Mouse (Mus musculus): ENCODE data around the gene Olfr427. TPM values are rescaled to one million over a fixed set of nuclear protein-coding genes. Genes with fewer than 3 reads are reported as not detected.

Olfr427 gene
- polyA plus RNA-seq, 1 experiment from 2014 or later = not detected

DNA sequence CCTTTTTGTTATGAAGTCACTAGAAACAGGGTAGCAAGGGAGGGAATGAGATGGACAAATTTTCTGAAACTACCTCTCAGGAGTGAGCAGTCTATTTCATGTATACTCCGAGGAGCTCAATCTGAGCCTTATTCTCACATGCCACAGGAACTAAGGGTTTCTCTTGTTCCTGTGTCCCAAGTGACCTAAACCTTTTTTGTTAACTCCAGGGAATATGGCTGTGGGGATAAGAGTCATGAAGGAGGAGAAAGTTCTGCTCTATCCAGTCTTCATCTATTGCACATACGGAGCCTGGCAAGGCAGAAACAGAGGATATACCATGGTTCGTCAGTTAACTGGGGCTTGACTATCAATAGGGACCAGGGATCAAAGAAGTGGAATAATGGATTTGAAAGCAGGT, 30.4 kb upstream of the Olfr427 start, which contains the start of gene Olfr430:
TSS of gene Olfr430 (plus strand) at position 301 of the 400 bp plus-strand sequence.
- Histone ChIP-seq H3K4me2 (ENCODE audit: low read depth, low read length) (no peak within 1 kb of the TSS), H3K27ac (ENCODE audit: low read length) (no peak within 1 kb of the TSS), H3K9ac (ENCODE audit: low read length) (no peak within 1 kb of the TSS), H3K9me3 (replicated peaks; ENCODE audit: control insufficient read depth, low read length) (no peaks in the 10 kb centered on the region), H3K36me3 (ENCODE audit: control insufficient read depth, insufficient read depth, low read length) (no peaks in the 10 kb centered on the region), H3K4me1 (ENCODE audit: control insufficient read depth, insufficient read depth, low read length) (no peaks in the 10 kb centered on the region), H3K27me3 (ENCODE audit: control insufficient read depth, insufficient read depth, low read length) (no peaks in the 10 kb centered on the region), H3K4me3 (replicated peaks; ENCODE audit: low read length) (no peak within 1 kb of the TSS)
- no peak for ATAC-seq (ENCODE audit: insufficient read depth, low FRiP score)
- WGBS = 84% methylated on average over 3 of the region's 3 CpGs

DNA sequence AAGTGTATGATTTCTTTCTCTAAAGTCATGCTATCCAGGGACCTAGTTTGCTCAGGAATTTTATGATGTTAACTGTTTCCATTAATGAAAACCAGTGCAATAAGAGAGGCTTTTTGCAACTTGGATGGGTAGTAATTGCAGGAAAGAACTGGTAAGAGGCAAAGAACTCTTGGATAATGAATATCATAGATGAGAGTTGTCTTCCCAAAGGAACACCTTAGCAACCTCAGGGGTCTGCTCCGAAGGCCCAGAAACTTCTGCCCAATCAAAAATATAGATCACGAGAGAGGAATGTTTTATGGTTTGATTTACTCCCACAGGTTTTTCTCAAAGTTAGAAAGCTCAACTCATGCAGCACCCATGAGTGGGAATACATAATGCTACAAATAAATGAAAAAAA, 12.7 kb upstream of the Olfr427 start, which contains the start of gene Olfr429:
TSS of gene Olfr429 (plus strand) at position 301 of the 400 bp plus-strand sequence.
- H3K9me3 ChIP-seq (replicated peaks; ENCODE audit: control insufficient read depth, low read length) = no peaks in the 10 kb centered on the region
- no peak for ATAC-seq (ENCODE audit: insufficient read depth, low FRiP score)
- WGBS = 89% methylated on average over 2 of the region's 2 CpGs
- H3K4me3 ChIP-seq (replicated peaks; ENCODE audit: low read length) = no peak within 1 kb of the TSS
- no peak within 1 kb of the TSS for H3K4me2 ChIP-seq (ENCODE audit: low read depth, low read length)
- H3K9ac ChIP-seq (ENCODE audit: low read length) = no peak within 1 kb of the TSS
- H3K27me3 ChIP-seq (ENCODE audit: control insufficient read depth, insufficient read depth, low read length) = no peaks in the 10 kb centered on the region
- H3K4me1 ChIP-seq (ENCODE audit: control insufficient read depth, insufficient read depth, low read length) = no peaks in the 10 kb centered on the region
- H3K36me3 ChIP-seq (ENCODE audit: control insufficient read depth, insufficient read depth, low read length) = no peaks in the 10 kb centered on the region
- H3K27ac ChIP-seq (ENCODE audit: low read length) = no peak within 1 kb of the TSS

DNA sequence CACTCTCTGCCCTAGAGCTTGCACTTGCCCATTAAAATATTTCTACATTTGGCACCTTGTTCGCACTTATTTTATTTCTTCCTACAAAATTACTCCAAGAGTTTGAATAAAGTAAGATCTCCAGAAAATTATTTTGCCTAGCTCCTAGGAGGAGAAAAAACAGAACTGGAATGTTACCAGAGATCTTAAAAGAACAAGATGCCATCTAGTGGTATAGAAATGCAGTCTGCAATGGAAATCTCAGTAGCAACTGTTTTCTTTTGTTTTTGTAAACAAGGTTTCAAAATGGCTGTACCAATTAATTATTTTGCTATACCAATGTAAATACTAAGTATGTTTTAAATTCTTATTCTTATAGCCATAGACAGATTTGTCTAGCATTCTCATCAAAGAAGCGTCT, 7.0 kb downstream of the Olfr427 start:
- WGBS = 51% methylated on average over 2 of the region's 2 CpGs
- no peaks in the 10 kb centered on the region for H3K4me1 ChIP-seq (ENCODE audit: control insufficient read depth, insufficient read depth, low read length)
- no peak for ATAC-seq (ENCODE audit: insufficient read depth, low FRiP score)
- H3K36me3 ChIP-seq (ENCODE audit: control insufficient read depth, insufficient read depth, low read length) = no peaks in the 10 kb centered on the region
- H3K9ac ChIP-seq (ENCODE audit: low read length) = no peak overlapping the region
- no peak overlapping the region for H3K4me3 ChIP-seq (replicated peaks; ENCODE audit: low read length)
- no peak overlapping the region for H3K4me2 ChIP-seq (ENCODE audit: low read depth, low read length)
- no peaks in the 10 kb centered on the region for H3K27me3 ChIP-seq (ENCODE audit: control insufficient read depth, insufficient read depth, low read length)
- H3K27ac ChIP-seq (ENCODE audit: low read length) = no peak overlapping the region
- no peaks in the 10 kb centered on the region for H3K9me3 ChIP-seq (replicated peaks; ENCODE audit: control insufficient read depth, low read length)

DNA sequence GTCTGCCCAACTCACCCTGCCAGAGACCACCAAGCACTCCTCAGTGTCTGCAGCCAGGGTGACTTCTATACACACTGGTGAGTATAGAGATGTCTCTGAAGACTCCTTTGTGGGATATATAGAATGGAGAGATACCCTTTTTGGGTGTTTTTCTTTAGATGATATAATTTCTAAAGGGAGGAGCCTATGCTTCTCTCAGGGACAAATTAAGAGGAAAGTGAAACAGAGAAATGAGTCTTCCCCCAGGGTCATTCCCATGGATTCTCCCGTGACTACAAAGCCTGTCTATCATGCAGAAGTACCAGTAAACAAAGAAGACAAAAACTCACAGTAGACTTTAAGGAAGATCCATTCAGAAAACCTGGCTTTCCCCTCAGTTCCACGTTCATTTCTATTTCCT, 24.4 kb downstream of the Olfr427 start, which contains the start of gene Olfr231:
TSS of gene Olfr231 (minus strand) at position 101 of the 400 bp plus-strand sequence.
- no peak within 1 kb of the TSS for H3K4me3 ChIP-seq (replicated peaks; ENCODE audit: low read length)
- no peaks in the 10 kb centered on the region for H3K4me1 ChIP-seq (ENCODE audit: control insufficient read depth, insufficient read depth, low read length)
- H3K27me3 ChIP-seq (ENCODE audit: control insufficient read depth, insufficient read depth, low read length) = no peaks in the 10 kb centered on the region
- no peak for ATAC-seq (ENCODE audit: insufficient read depth, low FRiP score)
- 52% methylated on average over 2 of the region's 2 CpGs for WGBS
- no peak within 1 kb of the TSS for H3K27ac ChIP-seq (ENCODE audit: low read length)
- no peaks in the 10 kb centered on the region for H3K36me3 ChIP-seq (ENCODE audit: control insufficient read depth, insufficient read depth, low read length)
- H3K9ac ChIP-seq (ENCODE audit: low read length) = no peak within 1 kb of the TSS
- no peaks in the 10 kb centered on the region for H3K9me3 ChIP-seq (replicated peaks; ENCODE audit: control insufficient read depth, low read length)
- no peak within 1 kb of the TSS for H3K4me2 ChIP-seq (ENCODE audit: low read depth, low read length)

DNA sequence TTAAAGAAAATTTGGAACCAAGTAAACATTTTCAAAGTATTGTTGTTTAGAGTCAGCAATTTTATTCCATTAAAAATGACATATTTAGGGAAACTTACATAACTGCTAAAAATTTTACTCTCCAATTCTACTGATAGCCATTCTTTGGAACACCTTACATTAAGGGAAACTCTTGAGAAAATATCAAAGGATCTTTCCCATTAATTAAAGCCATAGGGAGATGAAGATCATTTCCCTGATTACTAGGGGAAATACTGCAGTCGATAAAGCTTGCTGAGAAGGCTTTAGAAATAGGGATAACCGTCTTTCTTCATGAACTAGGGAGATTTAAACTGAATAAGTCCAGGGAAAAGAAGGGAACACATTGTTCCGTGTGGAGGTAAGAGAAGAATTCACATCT, 34.5 kb downstream of the Olfr427 start, which contains the start of gene Olfr424:
TSS of gene Olfr424 (plus strand) at position 301 of the 400 bp plus-strand sequence.
- H3K4me2 ChIP-seq (ENCODE audit: low read depth, low read length) = no peak within 1 kb of the TSS
- no peak within 1 kb of the TSS for H3K27ac ChIP-seq (ENCODE audit: low read length)
- H3K27me3 ChIP-seq (ENCODE audit: control insufficient read depth, insufficient read depth, low read length) = no peaks in the 10 kb centered on the region
- H3K4me3 ChIP-seq (replicated peaks; ENCODE audit: low read length) = no peak within 1 kb of the TSS
- no peaks in the 10 kb centered on the region for H3K36me3 ChIP-seq (ENCODE audit: control insufficient read depth, insufficient read depth, low read length)
- 81% methylated on average over 3 of the region's 3 CpGs for WGBS
- H3K9ac ChIP-seq (ENCODE audit: low read length) = no peak within 1 kb of the TSS
- H3K9me3 ChIP-seq (replicated peaks; ENCODE audit: control insufficient read depth, low read length) = no peaks in the 10 kb centered on the region
- no peaks in the 10 kb centered on the region for H3K4me1 ChIP-seq (ENCODE audit: control insufficient read depth, insufficient read depth, low read length)
- no peak for ATAC-seq (ENCODE audit: insufficient read depth, low FRiP score)

DNA sequence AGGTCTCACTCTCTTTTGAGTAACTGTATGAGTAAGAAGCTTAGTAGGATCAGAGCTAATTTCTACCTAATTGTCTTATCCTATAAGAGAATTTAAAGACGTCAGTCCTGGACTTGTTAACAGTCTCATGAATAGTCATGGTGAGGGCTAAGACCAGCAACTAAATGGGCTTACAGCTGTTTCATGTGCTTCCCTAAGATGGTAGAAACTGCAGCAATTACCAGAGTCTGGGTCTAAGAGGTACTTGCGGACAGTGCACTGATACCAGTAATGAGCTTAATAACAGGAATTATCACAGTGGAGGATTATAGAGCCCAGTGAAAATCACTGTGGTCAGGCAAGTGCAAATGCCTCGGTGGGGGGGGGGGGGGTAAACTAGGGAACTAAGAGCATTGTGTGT, 35.3 kb downstream of the Olfr427 start:
- Histone ChIP-seq H3K9ac (ENCODE audit: low read length) (no peak overlapping the region), H3K4me3 (replicated peaks; ENCODE audit: low read length) (no peak overlapping the region), H3K4me1 (ENCODE audit: control insufficient read depth, insufficient read depth, low read length) (no peaks in the 10 kb centered on the region), H3K27me3 (ENCODE audit: control insufficient read depth, insufficient read depth, low read length) (no peaks in the 10 kb centered on the region), H3K27ac (ENCODE audit: low read length) (no peak overlapping the region), H3K36me3 (ENCODE audit: control insufficient read depth, insufficient read depth, low read length) (no peaks in the 10 kb centered on the region), H3K4me2 (ENCODE audit: low read depth, low read length) (no peak overlapping the region), H3K9me3 (replicated peaks; ENCODE audit: control insufficient read depth, low read length) (no peaks in the 10 kb centered on the region)
- 78% methylated on average over 3 of the region's 3 CpGs for WGBS
- ATAC-seq (ENCODE audit: insufficient read depth, low FRiP score) = no peak

DNA sequence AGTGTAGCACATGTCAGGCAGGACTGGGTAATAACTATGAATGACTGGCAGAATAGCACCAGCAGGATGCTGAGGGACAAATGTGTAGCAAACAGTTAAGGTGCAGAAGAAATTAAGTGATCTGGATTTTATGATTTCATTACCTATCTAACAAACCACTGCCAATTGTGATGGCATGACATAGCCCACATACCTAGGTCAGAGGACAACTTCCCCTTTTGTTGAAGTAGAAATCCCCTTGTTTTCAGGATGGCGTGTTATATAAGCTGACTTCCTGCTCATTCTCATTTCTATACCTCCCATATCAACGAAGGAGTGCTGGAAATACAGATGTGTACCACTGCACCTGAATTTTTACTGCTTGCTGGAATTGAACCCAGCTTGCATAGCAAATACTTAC, 44.7 kb downstream of the Olfr427 start:
- Histone ChIP-seq H3K36me3 (ENCODE audit: control insufficient read depth, insufficient read depth, low read length) (no peaks in the 10 kb centered on the region), H3K4me1 (ENCODE audit: control insufficient read depth, insufficient read depth, low read length) (no peaks in the 10 kb centered on the region)
- 58% methylated on average over 2 of the region's 2 CpGs for WGBS

DNA sequence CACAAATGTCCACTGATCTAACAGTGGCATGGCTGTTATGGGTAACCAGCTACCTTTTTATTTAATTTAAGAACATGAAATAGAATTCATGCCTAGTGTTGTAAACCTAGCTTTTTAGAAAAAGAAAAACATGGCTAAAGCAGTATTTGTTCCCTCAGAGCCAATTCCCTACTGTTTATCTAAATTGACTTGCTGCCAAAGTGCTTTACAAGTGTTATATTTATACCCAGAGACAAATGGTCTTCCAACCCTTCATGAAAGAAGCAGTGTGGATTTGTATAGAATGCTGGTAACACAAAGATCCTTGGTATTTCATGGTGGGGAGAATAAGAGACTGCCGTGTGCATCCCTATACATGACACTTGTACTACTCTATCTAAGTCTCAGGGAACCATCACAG, 50.0 kb downstream of the Olfr427 start:
- Histone ChIP-seq H3K9me3 (replicated peaks; ENCODE audit: control insufficient read depth, low read length) (no peaks in the 10 kb centered on the region), H3K9ac (ENCODE audit: low read length) (no peak overlapping the region), H3K4me1 (ENCODE audit: control insufficient read depth, insufficient read depth, low read length) (no peaks in the 10 kb centered on the region), H3K27ac (ENCODE audit: low read length) (no peak overlapping the region), H3K36me3 (ENCODE audit: control insufficient read depth, insufficient read depth, low read length) (no peaks in the 10 kb centered on the region), H3K27me3 (ENCODE audit: control insufficient read depth, insufficient read depth, low read length) (no peaks in the 10 kb centered on the region), H3K4me3 (replicated peaks; ENCODE audit: low read length) (no peak overlapping the region), H3K4me2 (ENCODE audit: low read depth, low read length) (no peak overlapping the region)
- no peak for ATAC-seq (ENCODE audit: insufficient read depth, low FRiP score)
- WGBS = 58% methylated on average over 1 of the region's 1 CpGs

More for the DNA sequence above, 44.7 kb downstream of the Olfr427 start:
- no peak for ATAC-seq (ENCODE audit: insufficient read depth, low FRiP score)
- no peak overlapping the region for H3K9ac ChIP-seq (ENCODE audit: low read length)
- no peak overlapping the region for H3K4me3 ChIP-seq (replicated peaks; ENCODE audit: low read length)
- no peak overlapping the region for H3K4me2 ChIP-seq (ENCODE audit: low read depth, low read length)
- H3K9me3 ChIP-seq (replicated peaks; ENCODE audit: control insufficient read depth, low read length) = no peaks in the 10 kb centered on the region
- H3K27ac ChIP-seq (ENCODE audit: low read length) = no peak overlapping the region
- no peaks in the 10 kb centered on the region for H3K27me3 ChIP-seq (ENCODE audit: control insufficient read depth, insufficient read depth, low read length)

DNA sequence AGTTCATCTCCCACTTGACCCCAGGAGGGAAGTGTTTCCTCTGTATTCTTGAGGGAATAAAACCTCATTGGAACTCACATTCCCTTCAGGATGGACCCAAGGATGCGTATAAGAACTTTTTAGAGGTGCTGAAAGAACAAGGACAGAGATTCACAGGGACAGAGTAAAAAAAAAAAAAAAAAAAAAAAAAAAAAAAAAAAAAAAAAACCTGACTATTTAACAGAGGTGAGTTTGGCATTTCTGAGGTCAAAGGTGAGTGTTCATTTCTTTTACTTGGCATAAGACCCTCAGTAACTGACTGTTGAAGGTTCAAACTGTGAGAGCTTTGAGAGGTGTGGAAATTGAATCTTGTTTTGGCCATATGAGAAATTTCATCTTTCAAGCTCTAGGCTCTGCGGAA, 52.6 kb downstream of the Olfr427 start:
- no peaks in the 10 kb centered on the region for H3K9me3 ChIP-seq (replicated peaks; ENCODE audit: control insufficient read depth, low read length)
- 73% methylated on average over 2 of the region's 2 CpGs for WGBS
- H3K4me2 ChIP-seq (ENCODE audit: low read depth, low read length) = no peak overlapping the region
- no peak overlapping the region for H3K4me3 ChIP-seq (replicated peaks; ENCODE audit: low read length)
- H3K9ac ChIP-seq (ENCODE audit: low read length) = no peak overlapping the region
- no peak for ATAC-seq (ENCODE audit: insufficient read depth, low FRiP score)
- no peaks in the 10 kb centered on the region for H3K27me3 ChIP-seq (ENCODE audit: control insufficient read depth, insufficient read depth, low read length)
- no peaks in the 10 kb centered on the region for H3K36me3 ChIP-seq (ENCODE audit: control insufficient read depth, insufficient read depth, low read length)
- no peaks in the 10 kb centered on the region for H3K4me1 ChIP-seq (ENCODE audit: control insufficient read depth, insufficient read depth, low read length)
- H3K27ac ChIP-seq (ENCODE audit: low read length) = no peak overlapping the region
